Mouse (Mus musculus) myocyte (in vitro differentiated cells): Measurements from ENCODE around the gene Pikfyve. TPM values are rescaled to one million over a fixed set of nuclear protein-coding genes. Genes with fewer than 3 reads are reported as not detected.

Experiments
- H3K27me3 ChIP-seq: one replicate; pipeline ENCODE4 v1.6.1; 2011; ENCODE audit not compliant: control insufficient read depth, insufficient read depth, insufficient read length
- H3K36me3 ChIP-seq: one replicate; pipeline ENCODE4 v1.6.1; 2011; ENCODE audit not compliant: control insufficient read depth, insufficient read depth
- H3K4me2 ChIP-seq: one replicate; pipeline ENCODE4 v1.6.1; 2011; ENCODE audit warnings: low read depth, control low read depth
- H3K4me3 ChIP-seq: one replicate; pipeline ENCODE4 v1.5.1; 2011; ENCODE audit warnings: mild to moderate bottlenecking, control low read depth, moderate library complexity
- H3K79me2 ChIP-seq: one replicate; pipeline ENCODE4 v1.6.1; 2011; ENCODE audit not compliant: control insufficient read depth, insufficient read depth
- H3ac ChIP-seq: one replicate; pipeline ENCODE4 v1.6.1; 2011; ENCODE audit not compliant: control insufficient read depth, insufficient read length
- CEBPB ChIP-seq: IDR thresholded peaks from 2 replicates; pipeline ENCODE4 v1.6.1; 2011; ENCODE audit warnings: mild to moderate bottlenecking, moderate library complexity; ENCODE audit not compliant: poor library complexity, insufficient read depth, severe bottlenecking
- E2F4 ChIP-seq: IDR thresholded peaks from one replicate; pipeline ENCODE4 v1.6.1; 2011; ENCODE audit warnings: mild to moderate bottlenecking, control low read depth, moderate library complexity; ENCODE audit not compliant: insufficient read depth
- MAX ChIP-seq: IDR thresholded peaks from one replicate; pipeline ENCODE4 v1.6.1; 2011; ENCODE audit warnings: low read depth, mild to moderate bottlenecking, control low read depth
- MYOD1 ChIP-seq, 3 experiments: IDR thresholded peaks; one replicate each; pipeline ENCODE4 v1.6.1; 2011; ENCODE audit warnings: control low read depth in 2 of 3, low read depth in 2 of 3, mild to moderate bottlenecking in 2 of 3, moderate library complexity in 1 of 3; ENCODE audit not compliant: insufficient read length in 2 of 3, control insufficient read depth in 1 of 3
- MYOG ChIP-seq, 3 experiments: IDR thresholded peaks; one replicate each; pipeline ENCODE4 v1.6.1; 2011; ENCODE audit warnings: control low read depth in 2 of 3, low read depth in 2 of 3, mild to moderate bottlenecking in 2 of 3; ENCODE audit not compliant: insufficient read length in 2 of 3, control insufficient read depth in 1 of 3, insufficient read depth in 1 of 3
- POLR2A ChIP-seq: IDR thresholded peaks from one replicate; pipeline ENCODE4 v1.6.1; 2011; ENCODE audit warnings: low read depth, mild to moderate bottlenecking, control low read depth, moderate library complexity; ENCODE audit not compliant: insufficient read length
- POLR2AphosphoS2 ChIP-seq: IDR thresholded peaks from one replicate; pipeline ENCODE4 v1.6.1; 2011; ENCODE audit warnings: low read depth, control low read depth; ENCODE audit not compliant: insufficient read length
- REST ChIP-seq: IDR thresholded peaks from one replicate; pipeline ENCODE4 v1.6.1; 2011; ENCODE audit warnings: mild to moderate bottlenecking, control low read depth, moderate library complexity; ENCODE audit not compliant: insufficient read depth, insufficient read length
- SRF ChIP-seq: IDR thresholded peaks from one replicate; pipeline ENCODE4 v1.6.1; 2011; ENCODE audit warnings: low read depth; ENCODE audit not compliant: control insufficient read depth, insufficient read length
- TCF12 ChIP-seq: IDR thresholded peaks from one replicate; pipeline ENCODE4 v1.6.1; 2011; ENCODE audit warnings: mild to moderate bottlenecking, control low read depth; ENCODE audit not compliant: poor library complexity, insufficient read depth, severe bottlenecking
- TCF3 ChIP-seq: IDR thresholded peaks from one replicate; pipeline ENCODE4 v1.6.1; 2011; ENCODE audit warnings: low read depth, control low read depth; ENCODE audit not compliant: insufficient read length
- USF1 ChIP-seq: IDR thresholded peaks from one replicate; pipeline ENCODE4 v1.6.1; 2011; ENCODE audit warnings: low read depth, mild to moderate bottlenecking, control low read depth, moderate library complexity
- polyA plus RNA-seq: library from polyadenylated mRNA; unstranded; fragments of >200 nt; fragmentation: generic; extraction: Trizol; gene quantifications from one replicate; pipeline ENCODE4 v1.2.1, GENCODE M21; 2012; ENCODE audit warnings: missing spikeins

Gene Pikfyve
- polyA plus RNA-seq, 1 experiment, result 4.2 TPM

DNA sequence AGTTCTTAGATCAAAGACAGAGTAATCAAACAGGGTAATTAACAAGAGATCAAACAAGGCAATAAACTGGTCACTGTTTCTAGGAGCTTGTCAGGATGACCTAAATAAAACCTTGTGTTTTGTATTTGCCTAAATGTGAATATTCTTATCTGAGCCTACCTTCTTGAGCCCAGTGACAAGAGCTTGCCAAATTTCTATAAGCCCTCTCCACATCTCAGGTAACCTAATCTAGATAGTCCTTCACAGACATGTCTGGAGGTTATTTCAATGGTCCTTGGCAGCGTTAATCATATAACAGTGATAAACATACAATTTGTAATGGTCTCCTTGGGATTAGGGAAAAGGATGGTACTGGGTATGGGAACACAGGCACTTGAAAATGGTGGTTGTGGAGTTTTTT, 17.8 kb downstream of the Pikfyve start:
- no peak overlapping the region for H3K4me3 ChIP-seq
- H3K4me2 ChIP-seq, result no peak overlapping the region
- H3ac ChIP-seq, result no peak overlapping the region
- no peaks in the 10 kb centered on the region for H3K79me2 ChIP-seq
- TF ChIP-seq E2F4, result no peak
- no peak for TF ChIP-seq SRF
- no peak for TF ChIP-seq TCF12
- no peak for TF ChIP-seq POLR2AphosphoS2
- no peak for TF ChIP-seq USF1
- TF ChIP-seq MAX, result no peak
- TF ChIP-seq MYOD1 (IDR thresholded peaks at IDR 0.05; ENCODE audit: control insufficient read depth in 1 of 3, insufficient read length in 2 of 3, low read depth in 2 of 3), result no peak
- TF ChIP-seq CEBPB, result no peak
- no peak for TF ChIP-seq TCF3
- no peak for TF ChIP-seq POLR2A
- TF ChIP-seq MYOG (IDR thresholded peaks at IDR 0.05; ENCODE audit: control insufficient read depth in 1 of 3, insufficient read depth in 1 of 3, insufficient read length in 2 of 3, low read depth in 2 of 3), result no peak
- no peak for TF ChIP-seq REST
- no peaks in the 10 kb centered on the region for H3K27me3 ChIP-seq
- peaks cover 58% of the 10 kb centered on the region for H3K36me3 ChIP-seq

DNA sequence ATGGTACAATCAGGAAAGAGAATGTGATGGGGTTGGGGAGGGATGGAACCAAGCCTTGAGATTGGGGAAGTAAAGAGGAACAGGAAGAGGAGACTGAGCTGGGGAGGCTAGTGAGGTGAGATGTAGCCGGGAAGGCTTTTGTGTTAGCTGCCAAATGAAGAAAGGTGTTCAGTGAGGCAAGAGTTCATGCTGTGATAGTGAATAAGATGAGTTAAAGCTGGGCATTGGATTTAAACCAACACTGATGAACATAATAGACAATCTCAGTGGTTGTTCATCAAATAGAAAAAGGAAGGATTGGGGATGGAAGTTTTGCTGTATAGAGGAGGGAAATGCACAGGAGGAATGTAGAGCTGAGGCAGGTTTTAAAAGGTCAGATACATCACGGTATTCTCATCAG, 26.7 kb downstream of the Pikfyve start:
- Histone ChIP-seq H3K36me3 (peaks cover 28% of the 10 kb centered on the region), H3K4me2 (no peak overlapping the region), H3K4me3 (no peak overlapping the region), H3K79me2 (no peaks in the 10 kb centered on the region), H3ac (no peak overlapping the region), H3K27me3 (no peaks in the 10 kb centered on the region)
- TF ChIP-seq POLR2A (no peak), E2F4 (no peak), USF1 (no peak), SRF (no peak), MYOD1 (IDR thresholded peaks at IDR 0.05; ENCODE audit: control insufficient read depth in 1 of 3, insufficient read length in 2 of 3, low read depth in 2 of 3) (no peak), MYOG (IDR thresholded peaks at IDR 0.05; ENCODE audit: control insufficient read depth in 1 of 3, insufficient read depth in 1 of 3, insufficient read length in 2 of 3, low read depth in 2 of 3) (no peak), MAX (no peak), TCF12 (no peak), TCF3 (no peak), POLR2AphosphoS2 (no peak)

DNA sequence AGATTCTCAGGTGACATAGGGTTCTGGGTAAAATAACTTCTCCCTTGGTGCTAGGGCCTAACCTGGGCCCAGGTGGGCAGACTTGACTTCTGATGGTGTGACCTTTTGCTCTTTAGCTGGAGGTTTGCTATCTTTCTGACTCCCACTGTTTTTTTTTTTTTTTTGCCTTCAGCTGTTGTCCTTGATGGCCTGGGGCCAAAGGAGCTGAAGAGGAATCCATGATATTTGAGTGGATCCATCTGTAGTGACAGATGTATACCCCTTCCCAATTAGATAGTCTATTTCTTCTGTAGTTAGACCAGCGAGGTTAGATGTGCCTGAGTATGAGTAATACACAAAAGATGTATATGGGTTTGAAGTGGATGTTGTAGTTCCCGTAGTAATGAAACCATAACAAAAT, 31.1 kb downstream of the Pikfyve start:
- Histone ChIP-seq H3K4me3 (no peak overlapping the region), H3K79me2 (no peaks in the 10 kb centered on the region), H3K27me3 (no peaks in the 10 kb centered on the region), H3ac (no peak overlapping the region), H3K4me2 (peak overlapping the region; percentile 40), H3K36me3 (peaks cover 38% of the 10 kb centered on the region)
- TF ChIP-seq TCF3 (no peak), USF1 (no peak), CEBPB (no peak), MYOD1 (IDR thresholded peaks at IDR 0.05; ENCODE audit: control insufficient read depth in 1 of 3, insufficient read length in 2 of 3, low read depth in 2 of 3) (peak in 2 of 3 experiments; percentile 26 to 53), TCF12 (peak; percentile 49), SRF (no peak), E2F4 (no peak)

DNA sequence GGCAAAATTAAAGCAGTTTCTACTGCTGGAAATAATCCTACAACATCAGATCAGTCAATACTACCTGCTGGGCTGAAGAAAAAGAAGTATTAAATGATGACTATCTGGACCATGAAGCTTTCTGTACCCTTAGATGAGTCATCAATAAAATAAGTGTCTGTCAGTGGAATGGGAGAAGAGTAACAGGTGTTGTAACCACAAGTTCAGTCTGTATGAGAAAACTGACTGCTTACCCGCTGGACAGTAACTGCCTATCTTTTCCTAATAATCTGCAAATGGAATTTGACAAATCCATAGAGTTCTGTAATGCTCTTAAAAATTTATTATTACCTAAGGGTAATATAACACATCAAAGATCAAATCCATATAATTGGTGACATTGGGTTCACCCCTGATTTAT, 31.5 kb downstream of the Pikfyve start:
- TF ChIP-seq TCF12, result peak; percentile 28
- peak; percentile 27 for TF ChIP-seq TCF3
- TF ChIP-seq MYOD1 (IDR thresholded peaks at IDR 0.05; ENCODE audit: control insufficient read depth in 1 of 3, insufficient read length in 2 of 3, low read depth in 2 of 3), result peak in 2 of 3 experiments; percentile 75 to 77
- TF ChIP-seq MYOG (IDR thresholded peaks at IDR 0.05; ENCODE audit: control insufficient read depth in 1 of 3, insufficient read depth in 1 of 3, insufficient read length in 2 of 3, low read depth in 2 of 3), result no peak
- Histone ChIP-seq H3K4me2 (peak overlapping the region; percentile 40), H3K4me3 (no peak overlapping the region), H3K79me2 (no peaks in the 10 kb centered on the region), H3K27me3 (no peaks in the 10 kb centered on the region), H3K36me3 (peaks cover 34% of the 10 kb centered on the region), H3ac (no peak overlapping the region)

DNA sequence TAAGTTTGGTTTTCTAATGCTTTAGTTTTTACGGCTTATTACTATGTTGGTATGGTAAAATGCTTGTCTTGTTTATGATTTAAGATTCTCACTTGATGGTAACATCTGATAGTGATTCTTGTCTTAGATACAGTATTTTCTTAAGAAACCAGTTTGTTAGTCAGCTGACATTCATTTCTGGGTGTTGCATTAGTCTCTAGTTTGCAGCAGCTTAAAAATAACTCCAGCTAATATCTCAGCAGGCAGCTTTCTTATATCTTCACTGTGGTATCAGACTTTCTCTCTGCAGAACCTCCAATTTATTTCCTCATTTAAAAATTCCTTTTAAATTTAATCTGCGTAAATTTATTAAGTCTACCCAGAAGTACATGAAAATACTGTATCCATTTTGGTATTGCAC, 37.2 kb downstream of the Pikfyve start:
- no peak overlapping the region for H3K4me2 ChIP-seq
- H3K4me3 ChIP-seq, result no peak overlapping the region
- no peak overlapping the region for H3ac ChIP-seq
- H3K27me3 ChIP-seq, result no peaks in the 10 kb centered on the region
- H3K79me2 ChIP-seq, result no peaks in the 10 kb centered on the region
- TF ChIP-seq TCF12 (no peak), POLR2AphosphoS2 (no peak), SRF (no peak), REST (no peak), USF1 (no peak), TCF3 (no peak), MYOD1 (IDR thresholded peaks at IDR 0.05; ENCODE audit: control insufficient read depth in 1 of 3, insufficient read length in 2 of 3, low read depth in 2 of 3) (no peak), E2F4 (no peak), POLR2A (no peak), MAX (no peak), MYOG (IDR thresholded peaks at IDR 0.05; ENCODE audit: control insufficient read depth in 1 of 3, insufficient read depth in 1 of 3, insufficient read length in 2 of 3, low read depth in 2 of 3) (no peak), CEBPB (no peak)
- H3K36me3 ChIP-seq, result peaks cover 46% of the 10 kb centered on the region
